Mouse (Mus musculus) forebrain, embryonic 10.5 days (tissue): ENCODE measurements around the gene P2ry13. TPM values are rescaled to one million over a fixed set of nuclear protein-coding genes. Genes with fewer than 3 reads are reported as not detected.

Experiments used
- DNase-seq: peaks from one replicate; pipeline ENCODE4 v3.0.0-alpha.2; 2017; ENCODE audit warnings: low spot score; ENCODE audit errors: extremely low spot score
- H3K27ac ChIP-seq: fragments of 300-500 bp; sonication (generic); 2 replicates; pipeline ENCODE4 v1.5.1; 2016; ENCODE audit warnings: mild to moderate bottlenecking
- H3K27me3 ChIP-seq: fragments of 300-500 bp; sonication (generic); 2 replicates; pipeline ENCODE4 v1.6.1; 2016; ENCODE audit warnings: mild to moderate bottlenecking; ENCODE audit not compliant: poor library complexity, severe bottlenecking
- H3K36me3 ChIP-seq: fragments of 300-500 bp; sonication (generic); replicated peaks from 2 replicates; pipeline ENCODE4 v1.6.1; 2016; ENCODE audit warnings: mild to moderate bottlenecking, moderate library complexity
- H3K4me1 ChIP-seq: fragments of 300-500 bp; sonication (generic); 2 replicates; pipeline ENCODE4 v1.6.1; 2016
- H3K4me3 ChIP-seq: fragments of 300-500 bp; sonication (generic); 2 replicates; pipeline ENCODE4 v1.5.1; 2016; ENCODE audit warnings: mild to moderate bottlenecking, moderate library complexity
- H3K9me3 ChIP-seq: fragments of 300-500 bp; sonication (generic); 2 replicates; pipeline ENCODE4 v1.6.1; 2016; ENCODE audit warnings: mild to moderate bottlenecking, moderate library complexity
- WGBS: fragments of 180-500 bp; shearing (Covaris S2); methylation state at CpG from one replicate; pipeline ENCODE4 v1.1.7; 2016; 5-methylcytosine and 5-hydroxymethylcytosine counted together
- polyA plus RNA-seq: library from polyadenylated mRNA; unstranded; fragments of >200 nt; fragmentation: Nextera tagmentation; extraction: Ambion mirVana; gene quantifications from 2 replicates; pipeline ENCODE4 v1.2.1, GENCODE M21; 2016

The P2ry13 gene
- 0.52 and 0.67 TPM in 2 replicates for polyA plus RNA-seq

- H3K4me3 ChIP-seq, result no peak within 1 kb of the TSS
- no peaks in the 10 kb centered on the region for H3K36me3 ChIP-seq
- no peak for DNase-seq
- H3K4me1 ChIP-seq, result 0 out of 2 replicates have a peak, but pooled peaks cover 3% of the 10 kb centered on the region
- 92% methylated on average over 6 of the region's 6 CpGs for WGBS
- no peaks in the 10 kb centered on the region for H3K27me3 ChIP-seq
- no peaks in the 10 kb centered on the region for H3K9me3 ChIP-seq
- H3K27ac ChIP-seq, result no peak within 1 kb of the TSS
These were observed at the start of gene P2ry13 for GRCm38 (mm10) chr3:59210727-59211126. Gene P2ry13, minus strand, starts transcription at chr3:59210882.

GRCm38 (mm10) chr3:59257740-59258664 lies 47.3 kb upstream of the P2ry13 start:
- Histone ChIP-seq H3K9me3 (no peaks in the 10 kb centered on the region), H3K4me1 (peaks cover 27% of the 10 kb centered on the region), H3K36me3 (no peaks in the 10 kb centered on the region), H3K27ac (no peak overlapping the region), H3K27me3 (no peaks in the 10 kb centered on the region), H3K4me3 (no peak overlapping the region)
- WGBS, result 81% methylated on average over 20 of the region's 20 CpGs
- DNase-seq, result no peak

DNA sequence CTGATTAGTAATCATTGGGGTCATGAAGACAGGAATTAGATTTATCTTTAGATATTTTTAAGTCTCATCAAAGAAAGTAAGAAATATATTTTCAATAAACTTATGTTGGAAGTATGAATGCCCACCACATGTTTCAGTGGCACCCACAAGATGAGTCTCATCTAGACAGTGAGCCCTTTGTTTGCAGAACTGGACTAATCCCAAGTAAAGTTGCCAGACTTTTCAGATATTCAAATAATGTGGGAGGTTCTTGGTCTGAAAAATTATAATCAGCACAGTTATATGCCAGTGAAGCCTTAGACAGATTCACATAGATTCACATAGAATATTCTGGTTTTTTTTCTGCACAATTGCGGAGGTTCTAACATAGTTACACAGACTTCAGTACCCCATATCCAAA lies 39.8 kb upstream of the P2ry13 start:
- no peaks in the 10 kb centered on the region for H3K9me3 ChIP-seq
- WGBS, result 98% methylated on average over 1 of the region's 1 CpGs
- H3K27me3 ChIP-seq, result no peaks in the 10 kb centered on the region
- 0 out of 2 replicates have a peak, but pooled peaks cover 4% of the 10 kb centered on the region for H3K4me1 ChIP-seq
- DNase-seq, result no peak
- H3K36me3 ChIP-seq, result no peaks in the 10 kb centered on the region; the same call in 1 of the 2 replicates
- H3K4me3 ChIP-seq, result no peak overlapping the region
- H3K27ac ChIP-seq, result no peak overlapping the region

GRCm38 (mm10) chr3:59248031-59248430 lies 37.3 kb upstream of the P2ry13 start:
- no peak overlapping the region for H3K27ac ChIP-seq
- H3K4me3 ChIP-seq, result no peak overlapping the region
- H3K9me3 ChIP-seq, result no peaks in the 10 kb centered on the region
- H3K27me3 ChIP-seq, result no peaks in the 10 kb centered on the region
- 0 out of 2 replicates have a peak, but pooled peaks cover 4% of the 10 kb centered on the region for H3K4me1 ChIP-seq
- 87% methylated on average over 6 of the region's 6 CpGs for WGBS
- DNase-seq, result no peak
- no peaks in the 10 kb centered on the region; the same call in 1 of the 2 replicates for H3K36me3 ChIP-seq

- 90% methylated on average over 6 of the region's 6 CpGs for WGBS
- H3K36me3 ChIP-seq, result no peaks in the 10 kb centered on the region; the same call in 1 of the 2 replicates
- DNase-seq, result no peak
- H3K9me3 ChIP-seq, result no peaks in the 10 kb centered on the region
- H3K27me3 ChIP-seq, result no peaks in the 10 kb centered on the region
- no peaks in the 10 kb centered on the region for H3K4me1 ChIP-seq
- H3K27ac ChIP-seq, result no peak overlapping the region
- no peak overlapping the region for H3K4me3 ChIP-seq
These were observed 32.7 kb upstream of the P2ry13 start for GRCm38 (mm10) chr3:59243384-59243783.

- no peak for DNase-seq
These were observed 24.2 kb upstream of the P2ry13 start for GRCm38 (mm10) chr3:59234878-59235277.

DNA sequence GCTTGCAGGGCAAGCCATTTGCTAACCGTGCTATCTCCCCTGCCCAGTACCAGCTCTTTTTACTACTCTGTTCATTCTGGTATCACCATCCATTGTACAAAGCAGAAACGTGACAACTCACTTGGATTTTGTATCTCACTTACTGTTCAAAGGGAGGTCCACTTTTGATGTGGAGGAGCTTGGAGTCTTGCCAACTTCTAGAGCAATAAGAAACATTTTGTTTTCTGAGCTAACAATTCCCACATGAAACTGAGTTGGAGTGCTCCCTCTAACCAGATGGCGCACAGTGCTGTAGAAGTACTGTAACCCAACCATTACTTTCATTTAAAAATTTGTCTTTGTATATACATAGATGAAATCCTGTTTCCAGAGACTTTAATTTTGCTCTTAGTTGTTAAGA lies 20.2 kb upstream of the P2ry13 start:
- DNase-seq, result no peak
- no peaks in the 10 kb centered on the region for H3K36me3 ChIP-seq
- no peak overlapping the region for H3K4me3 ChIP-seq
- H3K9me3 ChIP-seq, result no peaks in the 10 kb centered on the region
- 0 out of 2 replicates have a peak, but pooled peaks cover 2% of the 10 kb centered on the region for H3K4me1 ChIP-seq
- no peak overlapping the region for H3K27ac ChIP-seq
- H3K27me3 ChIP-seq, result no peaks in the 10 kb centered on the region
- WGBS, result 90% methylated on average over 3 of the region's 3 CpGs

More at GRCm38 (mm10) chr3:59234878-59235277, 24.2 kb upstream of the P2ry13 start:
- Histone ChIP-seq H3K4me3 (no peak overlapping the region), H3K36me3 (no peaks in the 10 kb centered on the region), H3K27ac (no peak overlapping the region), H3K9me3 (no peaks in the 10 kb centered on the region), H3K4me1 (no peaks in the 10 kb centered on the region), H3K27me3 (no peaks in the 10 kb centered on the region)
- 82% methylated on average over 5 of the region's 5 CpGs for WGBS

GRCm38 (mm10) chr3:59228730-59229551 lies 18.3 kb upstream of the P2ry13 start:
- no peak for DNase-seq
- WGBS, result 74% methylated on average over 10 of the region's 10 CpGs
- no peak overlapping the region for H3K27ac ChIP-seq

DNA sequence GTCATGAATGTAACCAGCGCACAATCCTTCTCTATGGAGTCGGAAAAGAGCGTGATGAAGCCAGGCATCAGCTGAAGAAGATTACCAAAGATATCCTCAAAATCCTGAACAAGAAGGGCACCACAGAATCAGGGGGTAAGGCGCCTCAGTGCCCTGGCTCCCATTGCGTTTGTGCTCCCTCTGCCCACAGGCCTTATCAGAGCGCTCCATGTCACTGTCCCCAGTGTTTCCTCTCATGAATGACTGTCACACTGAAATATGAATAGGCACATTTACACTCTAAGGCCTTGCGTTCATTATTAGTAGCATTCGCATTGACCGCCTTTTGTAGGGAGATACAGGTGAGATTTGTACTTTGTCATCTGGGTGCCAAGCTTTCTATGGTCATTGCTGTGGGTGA lies 17.0 kb upstream of the P2ry13 start:
- Histone ChIP-seq H3K4me3 (no peak overlapping the region), H3K27me3 (no peaks in the 10 kb centered on the region), H3K36me3 (no peaks in the 10 kb centered on the region), H3K27ac (no peak overlapping the region), H3K4me1 (0 out of 2 replicates have a peak, but pooled peaks cover 2% of the 10 kb centered on the region), H3K9me3 (no peaks in the 10 kb centered on the region)
- WGBS, result 95% methylated on average over 9 of the region's 9 CpGs
- no peak for DNase-seq

More at GRCm38 (mm10) chr3:59228730-59229551, 18.3 kb upstream of the P2ry13 start:
- H3K27me3 ChIP-seq, result no peaks in the 10 kb centered on the region
- H3K36me3 ChIP-seq, result no peaks in the 10 kb centered on the region
- H3K4me1 ChIP-seq, result 0 out of 2 replicates have a peak, but pooled peaks cover 2% of the 10 kb centered on the region
- H3K4me3 ChIP-seq, result no peak overlapping the region
- no peaks in the 10 kb centered on the region for H3K9me3 ChIP-seq

DNA sequence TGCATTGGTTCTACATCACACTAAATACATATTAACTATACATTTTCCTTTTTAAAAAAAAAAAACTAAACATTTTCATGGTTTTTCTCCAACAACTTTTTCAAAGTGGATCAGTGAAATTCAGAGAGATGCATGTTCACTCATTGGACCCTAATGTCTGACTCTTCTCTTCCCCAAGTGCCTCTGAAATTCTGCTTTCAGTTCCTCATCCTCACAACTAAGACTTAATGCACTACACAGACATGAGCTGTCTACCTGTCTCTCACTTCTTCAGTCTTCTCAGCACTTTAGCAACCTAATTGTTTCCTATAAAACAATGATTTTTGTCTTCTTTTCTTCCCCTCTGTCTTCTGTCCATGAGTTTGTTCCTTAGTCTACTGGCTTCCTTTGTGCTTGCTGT lies 14.7 kb upstream of the P2ry13 start:
- Histone ChIP-seq H3K27me3 (no peaks in the 10 kb centered on the region), H3K4me1 (0 out of 2 replicates have a peak, but pooled peaks cover 2% of the 10 kb centered on the region), H3K9me3 (no peaks in the 10 kb centered on the region), H3K27ac (no peak overlapping the region), H3K36me3 (no peaks in the 10 kb centered on the region), H3K4me3 (no peak overlapping the region)
- no peak for DNase-seq

- Histone ChIP-seq H3K27me3 (no peaks in the 10 kb centered on the region), H3K4me3 (no peak overlapping the region), H3K36me3 (no peaks in the 10 kb centered on the region), H3K27ac (no peak overlapping the region), H3K4me1 (no peaks in the 10 kb centered on the region), H3K9me3 (no peaks in the 10 kb centered on the region)
- WGBS, result 98% methylated on average over 2 of the region's 2 CpGs
- DNase-seq, result no peak
These were observed 11.6 kb upstream of the P2ry13 start for GRCm38 (mm10) chr3:59222303-59222702.

DNA sequence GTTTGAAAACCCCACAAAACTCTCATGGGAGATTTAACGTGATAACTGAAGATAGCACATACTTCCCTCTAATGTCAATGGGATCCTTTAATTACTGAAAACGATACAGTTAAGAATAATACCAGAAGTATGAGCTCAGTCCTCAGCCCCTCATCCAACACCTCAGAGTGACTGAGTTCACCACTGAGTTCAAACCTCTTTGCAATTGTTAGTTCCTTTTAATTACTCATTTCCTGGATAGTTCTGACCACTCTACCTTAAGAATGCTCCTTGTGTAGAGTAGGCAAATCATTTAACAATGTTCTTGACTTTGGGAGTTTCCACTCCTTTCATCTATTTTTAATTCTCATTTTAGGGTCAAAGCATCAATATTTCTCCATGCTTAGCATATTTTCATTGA lies 8.6 kb upstream of the P2ry13 start:
- WGBS, result 96% methylated on average over 2 of the region's 2 CpGs
- H3K27me3 ChIP-seq, result no peaks in the 10 kb centered on the region
- no peak for DNase-seq
- no peak overlapping the region for H3K27ac ChIP-seq
- H3K36me3 ChIP-seq, result no peaks in the 10 kb centered on the region
- no peaks in the 10 kb centered on the region for H3K4me1 ChIP-seq
- H3K9me3 ChIP-seq, result no peaks in the 10 kb centered on the region
- no peak overlapping the region for H3K4me3 ChIP-seq
